Mouse (Mus musculus): Measurements from ENCODE around the gene Gmip.

Gmip gene

GRCm38 (mm10) chr8:69804537-69804936 is 3.9 kb upstream of the Gmip start:
- peak; percentile 1 for DNase-seq

DNA sequence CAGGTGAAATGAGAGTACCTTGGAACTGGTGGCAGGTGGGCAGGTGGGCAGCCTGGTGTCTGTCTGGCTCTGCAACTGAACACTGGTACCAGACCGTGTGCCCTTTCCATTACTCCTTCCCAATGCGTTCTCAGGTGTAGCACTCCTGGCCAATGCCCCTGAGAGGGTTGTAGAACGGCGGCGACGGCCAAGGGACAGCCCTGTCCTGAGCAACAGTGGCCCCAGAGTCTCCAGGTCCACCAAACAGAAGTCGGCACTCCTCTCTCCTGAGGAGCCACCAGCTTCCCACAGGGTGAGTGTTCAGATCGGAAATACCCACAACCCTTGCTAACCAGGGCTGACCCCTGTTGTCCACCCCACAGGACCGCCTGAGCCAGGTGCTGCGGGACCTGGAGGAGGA is 3.4 kb upstream of the Gmip start:
- DNase-seq, result no peak

GRCm38 (mm10) chr8:69805491-69805890 is 3.0 kb upstream of the Gmip start:
- no peak for DNase-seq

DNA sequence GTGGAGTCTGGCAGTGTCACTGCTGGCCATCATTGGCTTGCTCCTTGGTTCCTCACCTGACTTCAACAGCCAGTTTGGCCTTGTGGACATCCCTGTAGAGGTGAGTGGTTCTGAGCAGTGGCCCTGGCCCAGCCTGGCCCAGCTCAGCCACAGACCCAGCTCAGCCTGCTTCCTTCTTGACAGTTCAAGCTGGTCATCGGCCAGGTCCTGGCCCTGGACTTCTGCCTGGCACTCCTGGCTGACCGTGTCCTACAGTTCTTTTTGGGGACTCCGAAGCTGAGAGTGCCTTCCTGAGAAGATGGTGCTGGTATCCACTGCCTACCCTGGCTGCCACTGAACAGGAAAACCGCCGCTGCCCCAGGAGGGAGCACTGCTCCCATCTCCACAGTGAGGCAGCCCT is 1.2 kb upstream of the Gmip start:
- no peak for DNase-seq

GRCm38 (mm10) chr8:69808864-69809403 is 455 bp downstream of the Gmip start:
- no peak for DNase-seq

DNA sequence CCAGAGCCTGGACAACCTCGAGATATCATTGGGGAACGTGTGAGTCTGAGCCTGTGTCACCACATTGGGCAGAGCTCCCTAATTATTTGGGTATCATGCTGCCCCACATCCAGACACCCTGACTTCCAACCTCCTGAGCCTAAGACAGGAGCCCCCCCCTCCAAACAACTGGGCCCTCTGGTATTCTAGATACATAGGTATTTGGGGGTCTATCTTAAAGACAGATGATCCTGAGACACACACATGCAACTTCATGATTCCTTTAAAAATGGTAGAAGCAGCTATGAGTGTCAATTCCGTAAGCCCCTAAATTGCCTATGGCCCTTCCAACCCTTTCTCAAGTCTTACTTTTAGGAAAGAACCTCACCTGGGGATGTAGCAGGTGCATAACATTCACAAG is 1.3 kb downstream of the Gmip start:
- no peak for DNase-seq

- DNase-seq, result no peak
These were observed 6.4 kb downstream of the Gmip start for GRCm38 (mm10) chr8:69814881-69815280.

DNA sequence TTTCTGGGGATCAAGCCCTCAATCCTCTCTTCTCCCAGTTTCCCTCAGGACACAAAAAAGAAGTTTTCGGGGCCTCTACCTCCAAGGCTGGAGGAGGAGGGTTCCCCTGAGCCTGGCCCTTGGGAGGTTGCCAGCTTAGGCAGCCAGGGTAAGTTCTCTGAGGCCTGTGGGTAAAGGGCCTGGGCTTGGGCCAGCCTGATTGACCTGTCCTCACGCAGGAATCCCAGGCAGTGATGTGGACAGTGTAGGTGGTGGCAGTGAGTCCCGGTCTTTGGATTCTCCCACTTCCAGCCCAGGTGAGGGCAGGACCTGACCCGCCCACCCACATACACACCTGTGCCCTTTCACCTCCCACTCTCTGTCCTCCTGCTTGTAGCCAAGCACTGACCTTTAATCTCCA is 6.9 kb downstream of the Gmip start:
- DNase-seq, result no peak

- DNase-seq, result no peak
These were observed 12.0 kb downstream of the Gmip start for GRCm38 (mm10) chr8:69820466-69820865.

DNA sequence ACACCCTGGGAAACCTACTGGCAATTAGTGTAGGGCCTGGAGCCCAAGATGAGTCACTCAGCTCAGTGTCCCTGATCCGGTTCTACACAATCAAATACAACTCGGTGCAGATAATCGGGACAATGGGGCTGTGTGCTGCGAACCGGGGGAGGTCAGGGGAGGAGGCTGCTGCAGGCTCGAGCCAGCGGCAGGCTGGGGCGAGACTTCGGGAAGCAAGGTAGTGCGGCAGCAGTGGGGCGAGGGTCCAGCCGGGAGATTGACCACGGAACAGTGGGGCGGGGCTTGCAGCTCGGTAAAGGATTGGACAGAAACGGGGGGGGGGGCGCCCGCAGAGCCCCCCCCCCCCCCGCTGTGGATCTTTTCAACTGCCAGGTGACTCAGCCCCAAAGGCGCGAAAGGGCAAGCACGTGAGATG is 13.5 kb downstream of the Gmip start:
- no peak for DNase-seq

- peak; percentile 35 for DNase-seq
These were observed 14.1 kb downstream of the Gmip start, which contains the start of gene Lpar2 for GRCm38 (mm10) chr8:69822386-69823191. Gene Lpar2 (plus strand): TSS chr8:69822429.

GRCm38 (mm10) chr8:69826371-69826770 is 17.9 kb downstream of the Gmip start:
- no peak for DNase-seq

DNA sequence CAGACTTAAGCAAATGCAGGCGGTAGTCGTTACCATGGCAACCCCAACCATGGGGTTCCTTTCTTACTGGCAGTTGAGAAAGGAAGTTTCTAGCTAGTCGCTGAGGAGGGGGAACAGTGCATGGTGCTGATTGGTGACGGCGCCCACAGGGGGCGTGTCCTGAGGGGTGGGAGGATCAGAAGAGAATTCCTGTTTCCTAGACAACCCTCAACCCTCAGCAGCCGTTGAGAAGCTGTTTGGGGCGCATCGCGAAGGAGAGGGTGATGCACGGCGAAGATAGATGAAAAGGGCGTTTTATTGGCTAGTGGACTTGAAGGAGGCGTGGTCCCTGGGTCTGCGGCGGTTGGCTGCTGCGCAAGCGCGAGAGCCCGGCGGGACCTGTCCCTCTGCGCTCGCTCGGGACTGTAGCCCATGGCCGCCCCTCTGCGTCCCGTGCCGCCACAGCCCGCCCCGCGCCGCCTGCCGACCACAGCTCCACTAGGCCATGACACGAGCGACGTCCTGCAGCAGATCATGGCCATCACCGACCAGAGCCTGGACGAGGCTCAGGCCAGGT is 23.9 kb downstream of the Gmip start, which contains the start of gene Pbx4:
Gene Pbx4, plus strand, starts transcription at position 194 of the 556 bp plus-strand sequence.
- DNase-seq, result peak; percentile 93

DNA sequence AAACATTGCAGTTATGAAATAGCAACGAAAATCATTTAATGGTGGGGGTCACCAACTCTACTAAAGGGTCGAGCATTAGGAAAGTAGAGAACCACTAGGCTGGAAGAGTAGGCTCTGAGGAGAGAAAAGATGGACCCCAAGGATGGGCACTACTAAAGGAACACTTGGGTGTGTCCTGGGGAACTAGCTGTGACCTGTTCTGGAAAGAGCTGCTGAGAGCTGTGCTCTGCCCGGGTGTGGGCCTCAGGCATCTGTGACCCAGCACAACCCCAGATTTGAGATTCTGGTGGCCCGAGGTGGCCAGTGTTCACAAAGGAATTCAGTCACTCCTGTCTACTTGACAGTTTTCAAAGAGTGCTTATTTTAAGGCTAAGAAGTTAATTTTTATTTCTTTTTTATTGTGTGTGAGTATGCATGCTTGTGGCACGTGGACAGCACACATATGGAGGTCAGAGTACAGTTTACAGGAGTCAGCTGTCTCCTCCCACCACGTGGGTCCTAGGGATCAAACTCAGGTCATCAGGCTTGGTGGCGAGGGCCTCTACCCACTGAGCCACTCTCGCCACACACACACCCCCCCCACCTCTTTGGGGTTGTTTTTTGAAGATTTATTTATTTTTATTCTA is 28.7 kb downstream of the Gmip start:
- DNase-seq, result no peak

DNA sequence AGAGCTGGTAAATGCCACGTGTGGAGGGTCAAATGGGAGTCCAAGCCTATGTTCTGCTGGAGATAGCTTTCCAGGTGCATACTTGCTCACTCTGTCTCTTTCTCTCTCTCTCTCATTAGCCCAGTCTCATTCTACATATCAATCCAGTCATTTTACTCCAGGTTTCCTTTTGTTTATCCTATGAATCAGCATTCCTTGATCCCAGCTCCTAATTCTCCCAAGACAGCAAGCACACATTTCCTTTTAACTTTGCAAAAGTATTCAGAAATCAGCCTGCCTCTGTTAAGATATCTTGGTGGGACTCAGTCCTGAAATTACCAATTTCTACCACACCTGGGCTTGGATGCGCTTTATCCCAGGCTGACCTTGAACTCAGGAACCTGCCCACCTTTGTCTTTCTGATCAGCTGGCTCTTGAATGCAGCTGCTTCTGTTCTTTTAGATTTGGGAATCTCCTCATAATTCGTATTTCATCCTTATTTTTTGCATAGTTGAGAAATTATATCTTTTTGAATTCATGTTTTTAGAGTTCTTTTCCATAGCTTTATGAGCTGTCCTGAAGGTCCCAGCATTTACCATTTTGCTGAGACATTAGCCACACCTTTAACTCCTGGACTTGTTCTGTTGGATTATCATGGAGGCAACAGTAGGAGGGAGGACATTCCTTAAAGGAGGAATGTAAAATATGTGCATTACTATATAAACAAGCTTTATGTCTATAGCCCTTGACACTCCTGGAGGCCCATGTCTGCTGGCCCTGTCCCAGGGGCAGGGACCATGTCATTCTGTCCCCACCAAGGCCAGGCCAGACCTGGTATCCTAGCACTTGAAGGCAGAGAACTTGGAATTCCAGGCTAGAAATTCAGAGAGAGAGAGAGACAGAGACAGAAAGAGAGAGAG is 38.9 kb downstream of the Gmip start:
- DNase-seq, result no peak

DNA sequence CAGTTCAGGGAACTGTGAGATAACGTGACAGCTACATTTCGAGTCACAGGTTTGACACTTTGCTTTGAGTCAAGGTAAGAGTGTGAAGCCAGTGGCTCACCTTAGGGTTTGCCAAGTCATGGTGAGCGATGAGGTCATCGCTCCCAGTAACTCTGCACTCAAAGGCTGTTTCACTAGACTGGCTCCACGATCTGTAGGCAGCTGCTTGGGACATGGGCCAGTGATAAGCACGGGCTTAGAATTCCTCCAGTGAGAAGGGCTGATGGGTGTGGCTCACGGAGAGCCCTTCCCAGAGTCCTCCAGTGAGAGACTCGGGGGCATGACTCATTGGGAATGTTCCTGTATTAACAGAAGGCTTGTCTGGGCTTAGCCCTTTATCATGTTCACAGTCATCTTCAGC is 40.5 kb downstream of the Gmip start:
- DNase-seq, result no peak

- DNase-seq, result no peak
These were observed 41.4 kb downstream of the Gmip start for GRCm38 (mm10) chr8:69849899-69850298.

DNA sequence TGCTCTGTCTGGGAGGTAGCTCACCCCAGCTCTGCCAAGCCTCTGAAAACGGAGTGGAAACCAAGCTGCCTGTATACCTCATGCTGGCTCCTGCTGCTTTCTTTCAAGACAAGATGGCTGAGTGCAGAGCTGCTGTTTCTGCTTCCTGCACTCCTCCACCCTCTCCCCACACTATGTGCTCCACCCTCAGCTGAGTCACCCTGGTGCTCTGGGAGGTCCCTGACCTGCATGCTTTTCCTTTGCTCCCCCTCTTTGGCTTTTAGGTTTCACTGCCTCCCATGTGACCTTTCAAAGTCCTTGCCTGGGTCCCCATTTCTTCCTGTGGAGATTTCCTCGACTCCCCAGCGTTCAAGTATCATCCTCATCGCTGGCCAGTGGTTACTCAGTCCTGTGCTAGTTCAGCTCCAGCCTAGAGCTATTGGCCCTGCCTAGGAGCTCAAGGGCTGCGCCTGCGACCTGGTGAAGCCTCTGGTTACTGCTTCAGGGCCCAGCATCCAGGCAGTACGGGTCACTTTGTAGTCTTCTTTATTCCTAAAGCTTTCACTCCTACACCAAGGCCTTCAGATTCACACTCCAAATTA is 42.5 kb downstream of the Gmip start:
- no peak for DNase-seq

DNA sequence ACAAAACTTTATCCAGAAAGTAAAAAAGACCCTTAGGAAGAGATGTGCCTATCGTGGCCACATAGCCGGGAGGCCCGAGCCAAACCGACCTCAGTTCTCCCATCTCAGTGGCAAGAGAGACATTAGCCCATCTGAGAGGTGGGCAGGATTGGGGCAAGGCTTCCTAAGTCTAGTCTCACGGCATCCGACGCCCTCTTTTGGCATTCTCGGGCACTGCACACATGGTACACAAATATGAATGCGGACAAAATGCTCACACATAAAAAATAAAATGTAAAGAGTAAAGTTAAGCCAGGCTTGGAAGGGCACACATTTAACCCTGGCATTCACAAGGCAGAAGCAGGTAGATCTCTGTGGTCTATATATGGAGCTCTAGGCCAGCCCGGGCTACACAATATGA is 45.4 kb downstream of the Gmip start:
- DNase-seq, result no peak

- no peak for DNase-seq
These were observed 52.3 kb downstream of the Gmip start for GRCm38 (mm10) chr8:69860807-69861206.

DNA sequence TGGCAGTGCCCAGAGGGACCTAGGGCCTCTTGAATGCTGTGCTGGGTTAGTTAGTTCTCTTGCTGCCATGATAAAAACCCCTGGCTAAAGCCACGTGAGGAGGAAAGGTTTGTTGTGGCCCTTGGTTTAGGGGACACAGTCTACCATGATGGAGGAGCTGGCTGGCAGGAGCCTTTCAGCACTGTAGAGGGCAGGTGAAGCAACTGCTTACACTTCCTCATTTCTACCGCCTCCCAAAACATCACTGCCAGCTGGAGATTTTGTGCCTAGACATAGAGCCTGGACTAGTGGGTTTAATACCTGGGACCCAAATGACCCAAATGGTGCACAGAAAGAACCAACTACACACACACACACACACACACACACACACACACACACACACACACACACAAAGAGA is 52.8 kb downstream of the Gmip start:
- no peak for DNase-seq

DNA sequence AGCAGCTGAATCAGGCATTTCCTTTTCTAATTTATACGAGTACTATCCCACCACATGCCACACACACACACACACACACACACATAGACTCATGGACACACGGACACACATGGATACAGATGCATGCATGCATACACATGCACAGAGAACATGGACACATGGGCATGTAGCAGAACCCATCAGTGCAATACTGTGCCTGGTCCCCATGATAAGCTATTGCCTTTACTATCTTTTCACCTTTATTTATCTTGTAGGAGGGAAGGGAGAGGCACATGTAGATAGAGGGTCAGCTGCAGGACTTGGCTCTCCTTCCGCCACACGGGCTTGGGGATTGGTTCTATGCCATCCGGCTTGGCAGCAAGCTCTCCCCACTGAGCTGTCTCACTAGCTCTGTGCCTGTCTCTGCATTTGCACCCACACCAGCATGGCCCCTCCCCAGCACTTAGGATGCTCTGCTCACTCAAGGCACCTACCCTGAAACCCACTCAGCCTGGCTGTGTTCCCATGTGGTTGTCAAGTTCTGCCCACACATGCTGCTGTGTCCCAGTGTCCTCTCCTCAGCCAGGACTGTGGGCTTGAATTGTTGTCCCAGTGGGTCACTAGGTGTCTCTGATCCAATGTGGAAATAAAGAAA is 55.0 kb downstream of the Gmip start:
- DNase-seq, result no peak

Measured in right cerebral cortex, postnatal 25 days (tissue).